In the genomic region with DNA sequence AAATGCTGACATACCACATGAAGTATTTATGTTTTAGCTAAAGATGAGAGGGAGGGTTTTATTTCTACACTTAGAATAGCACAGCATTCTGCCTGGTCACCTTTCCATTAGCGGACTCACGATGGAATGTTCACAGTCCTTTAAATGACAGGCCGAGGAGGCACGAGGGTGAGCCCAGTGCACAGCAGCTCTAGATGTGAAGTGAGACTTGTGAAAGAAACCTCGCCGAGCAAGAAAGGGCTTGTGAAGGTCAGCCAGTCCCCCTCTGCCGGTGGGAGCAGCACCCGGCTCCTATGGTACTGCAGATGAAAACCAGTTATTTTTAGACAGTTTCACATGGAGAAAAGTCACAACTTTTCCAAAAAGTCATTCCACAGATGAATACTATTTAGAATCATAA, we compare ENCODE assay signal across 17 mouse cellular contexts. TPM values are rescaled to one million over a fixed set of nuclear protein-coding genes. Genes with fewer than 3 reads are reported as not detected.
DNase-seq lines count a peak whose midpoint lies in the region; ATAC-seq and TF ChIP-seq lines count a peak whose summit lies in the region.
"Had no signal": no experiment of that assay in that cellular context is flagged by ENCODE, and none has a peak within 500 bp of the region (broad histone marks: within the 10 kb centered on the region; RNA-seq: fewer than 3 reads in every experiment).

No protein-coding gene starts in this region.

- H3K9ac ChIP-seq in kidney, embryonic 15.5 days: no peak overlapping the region
- H3K9ac ChIP-seq in midbrain, embryonic 16.5 days (ENCODE audit: low read depth, low read length): no peak overlapping the region
- H3K9ac ChIP-seq in midbrain, embryonic 11.5 days (ENCODE audit: low read length): no peak overlapping the region
- H3K9ac ChIP-seq in heart, embryonic 11.5 days (ENCODE audit: low read depth, low read length): no peak overlapping the region
- H3K9ac ChIP-seq: hindbrain, embryonic 14.5 days; limb, embryonic 13.5 days; neural tube, embryonic 12.5 days had no signal

- H3K4me3 ChIP-seq in kidney, embryonic 15.5 days (replicated peaks): no peak overlapping the region
- no peak overlapping the region for H3K4me3 ChIP-seq in midbrain, embryonic 16.5 days (ENCODE audit: low read depth, low read length)
- H3K4me3 ChIP-seq in midbrain, embryonic 11.5 days (ENCODE audit: low read depth, low read length): no peak overlapping the region
- no peak overlapping the region for H3K4me3 ChIP-seq in heart, embryonic 11.5 days (ENCODE audit: low read depth, low read length)
- H3K4me3 ChIP-seq in olfactory bulb, adult 2 months (ENCODE audit: insufficient read depth, low read depth, low read length): no peak overlapping the region
- H3K4me3 ChIP-seq: forebrain, embryonic 10.5 days; limb, embryonic 13.5 days; neural tube, embryonic 12.5 days had no signal

- H3K4me2 ChIP-seq in kidney, embryonic 15.5 days: no peak overlapping the region
- no peak overlapping the region for H3K4me2 ChIP-seq in midbrain, embryonic 16.5 days (ENCODE audit: low read length)
- no peak overlapping the region for H3K4me2 ChIP-seq in midbrain, embryonic 11.5 days
- H3K4me2 ChIP-seq in heart, embryonic 11.5 days: no peak overlapping the region
- H3K4me2 ChIP-seq: hindbrain, embryonic 14.5 days; limb, embryonic 13.5 days; neural tube, embryonic 12.5 days had no signal

- H3K36me3 ChIP-seq in kidney, embryonic 15.5 days: no peaks in the 10 kb centered on the region
- H3K36me3 ChIP-seq in midbrain, embryonic 16.5 days (ENCODE audit: control insufficient read depth, insufficient read depth, low read length): no peaks in the 10 kb centered on the region
- H3K36me3 ChIP-seq in midbrain, embryonic 11.5 days (ENCODE audit: control insufficient read depth, insufficient read depth, low read length): no peaks in the 10 kb centered on the region
- no peaks in the 10 kb centered on the region for H3K36me3 ChIP-seq in heart, embryonic 11.5 days (ENCODE audit: control insufficient read depth, insufficient read depth, low read length)
- H3K36me3 ChIP-seq: forebrain, embryonic 10.5 days; limb, embryonic 13.5 days; neural tube, embryonic 12.5 days had no signal

- TF ChIP-seq CTCF in olfactory bulb, adult 2 months (IDR thresholded peaks at IDR 0.05; ENCODE audit: insufficient read depth, low read depth, low read length): no peak

- no peaks in the 10 kb centered on the region for H3K4me1 ChIP-seq in kidney, embryonic 15.5 days
- H3K4me1 ChIP-seq in midbrain, embryonic 16.5 days (ENCODE audit: control insufficient read depth, insufficient read depth, low read length): peaks cover 2% of the 10 kb centered on the region; the same call in 1 of the 2 replicates
- H3K4me1 ChIP-seq in midbrain, embryonic 11.5 days (ENCODE audit: control insufficient read depth, insufficient read depth, low read length): no peaks in the 10 kb centered on the region
- H3K4me1 ChIP-seq in heart, embryonic 11.5 days (ENCODE audit: control insufficient read depth, insufficient read depth, low read length): no peaks in the 10 kb centered on the region
- H3K4me1 ChIP-seq in olfactory bulb, adult 2 months (ENCODE audit: control insufficient read depth, insufficient read depth, low read length): peaks cover 3% of the 10 kb centered on the region
- H3K4me1 ChIP-seq: forebrain, embryonic 10.5 days; limb, embryonic 13.5 days; neural tube, embryonic 12.5 days had no signal

- 42% methylated on average over 8 of the region's 8 CpGs for WGBS in kidney, embryonic 15.5 days
- WGBS in midbrain, embryonic 16.5 days: 63% methylated on average over 8 of the region's 8 CpGs
- 84% methylated on average over 8 of the region's 8 CpGs for WGBS in midbrain, embryonic 11.5 days
- 32% methylated on average over 8 of the region's 8 CpGs for WGBS in heart, embryonic 11.5 days (ENCODE audit: insufficient replicate concordance)
- 20% methylated on average over 8 of the region's 8 CpGs for WGBS in olfactory bulb, adult 2 months

- no peak for TF ChIP-seq POLR2A in olfactory bulb, adult 2 months (IDR thresholded peaks at IDR 0.05; ENCODE audit: insufficient read depth, low read depth, low read length)

- DNase-seq in kidney, adult 11 months: peak; percentile 15
- DNase-seq in midbrain, embryonic 11.5 days (ENCODE audit: low spot score, missing footprints): no peak
- DNase-seq in frontal cortex, postnatal 25 days (ENCODE audit: low spot score in 2 of 2): no peak
- DNase-seq: adrenal gland, adult 8-10 months; layer of hippocampus, postnatal 36 days; lung, postnatal 10 days; midbrain, embryonic 14.5 days; thymus, adult 2 months had no signal

- H3K27ac ChIP-seq in kidney, embryonic 15.5 days: no peak overlapping the region
- no peak overlapping the region for H3K27ac ChIP-seq in midbrain, embryonic 16.5 days (ENCODE audit: low read length)
- no peak overlapping the region for H3K27ac ChIP-seq in midbrain, embryonic 11.5 days (ENCODE audit: low read depth, low read length)
- H3K27ac ChIP-seq in heart, embryonic 11.5 days (ENCODE audit: low read depth, low read length): no peak overlapping the region
- peak overlapping the region; percentile 89 for H3K27ac ChIP-seq in olfactory bulb, adult 2 months (ENCODE audit: insufficient read depth, low read depth, low read length)
- H3K27ac ChIP-seq: forebrain, embryonic 10.5 days; hindbrain, embryonic 14.5 days; kidney, postnatal 0 days; limb, embryonic 13.5 days; neural tube, embryonic 12.5 days had no signal

- ATAC-seq in kidney, embryonic 15.5 days (replicated peaks; ENCODE audit: low FRiP score): no peak
- peak; percentile 47; the same call in 1 of the 2 replicates for ATAC-seq in midbrain, embryonic 16.5 days
- ATAC-seq in midbrain, embryonic 11.5 days (ENCODE audit: low FRiP score): no peak
- ATAC-seq in heart, embryonic 11.5 days (replicated peaks; ENCODE audit: insufficient number of reproducible peaks, low FRiP score, low TSS enrichment): peak; percentile 52

- H3K27me3 ChIP-seq in kidney, embryonic 15.5 days: no peaks in the 10 kb centered on the region
- H3K27me3 ChIP-seq in midbrain, embryonic 16.5 days (ENCODE audit: control insufficient read depth, insufficient read depth, low read depth, low read length): no peaks in the 10 kb centered on the region
- H3K27me3 ChIP-seq in midbrain, embryonic 11.5 days (ENCODE audit: control insufficient read depth, insufficient read depth, low read length): no peaks in the 10 kb centered on the region
- no peaks in the 10 kb centered on the region for H3K27me3 ChIP-seq in heart, embryonic 11.5 days (ENCODE audit: control insufficient read depth, insufficient read depth, low read length)
- H3K27me3 ChIP-seq: limb, embryonic 13.5 days; neural tube, embryonic 12.5 days had no signal

- no peaks in the 10 kb centered on the region for H3K9me3 ChIP-seq in kidney, embryonic 15.5 days (replicated peaks)
- no peaks in the 10 kb centered on the region for H3K9me3 ChIP-seq in midbrain, embryonic 16.5 days (replicated peaks; ENCODE audit: control insufficient read depth, low read length, poor library complexity, severe bottlenecking)
- no peaks in the 10 kb centered on the region for H3K9me3 ChIP-seq in midbrain, embryonic 11.5 days (ENCODE audit: control insufficient read depth, low read length)
- H3K9me3 ChIP-seq in heart, embryonic 11.5 days (replicated peaks; ENCODE audit: control insufficient read depth, low read length): no peaks in the 10 kb centered on the region
- H3K9me3 ChIP-seq: forebrain, embryonic 10.5 days; limb, embryonic 13.5 days; neural tube, embryonic 12.5 days had no signal

RNA-seq across cellular contexts. Expression of a gene that starts 29.4 kb away (rescaled TPM):
- 39.7 and 40.1 TPM in 2 replicates for polyA plus RNA-seq in kidney, embryonic 15.5 days (2015; fragmentation: Nextera tagmentation; extraction: Ambion mirVana)
- 104 and 109 TPM in 2 replicates for polyA plus RNA-seq in midbrain, embryonic 16.5 days (2015; fragmentation: Nextera tagmentation; extraction: Ambion mirVana)
- polyA plus RNA-seq in midbrain, embryonic 11.5 days (2014; fragmentation: Nextera tagmentation; extraction: Ambion mirVana): 29.3 and 30.6 TPM in 2 replicates
- polyA plus RNA-seq in heart, embryonic 11.5 days (2014; fragmentation: Nextera tagmentation; extraction: Ambion mirVana): 21.4 and 28.9 TPM in 2 replicates
- not detected in 2 replicates for polyA plus RNA-seq in olfactory bulb, adult 2 months (2012; ENCODE audit: insufficient read depth, insufficient read length, low replicate concordance, missing spikeins)

Comparison
In these comparisons a context has a peak if more than half of its experiments do, and no peak if none do; other contexts are left out.
1. ATAC-seq: peak in midbrain, embryonic 16.5 days (single experiment) and heart, embryonic 11.5 days (single experiment); none in kidney, embryonic 15.5 days (single experiment) and midbrain, embryonic 11.5 days (single experiment).